Mouse (Mus musculus) yolk sac, embryonic 10.5 days (tissue): ENCODE results near the gene Rpa3.

Experiments
- DNase-seq: peaks from one replicate; pipeline ENCODE4 v3.0.0-alpha.2; 2017; ENCODE audit warnings: low spot score

The Rpa3 gene

DNA sequence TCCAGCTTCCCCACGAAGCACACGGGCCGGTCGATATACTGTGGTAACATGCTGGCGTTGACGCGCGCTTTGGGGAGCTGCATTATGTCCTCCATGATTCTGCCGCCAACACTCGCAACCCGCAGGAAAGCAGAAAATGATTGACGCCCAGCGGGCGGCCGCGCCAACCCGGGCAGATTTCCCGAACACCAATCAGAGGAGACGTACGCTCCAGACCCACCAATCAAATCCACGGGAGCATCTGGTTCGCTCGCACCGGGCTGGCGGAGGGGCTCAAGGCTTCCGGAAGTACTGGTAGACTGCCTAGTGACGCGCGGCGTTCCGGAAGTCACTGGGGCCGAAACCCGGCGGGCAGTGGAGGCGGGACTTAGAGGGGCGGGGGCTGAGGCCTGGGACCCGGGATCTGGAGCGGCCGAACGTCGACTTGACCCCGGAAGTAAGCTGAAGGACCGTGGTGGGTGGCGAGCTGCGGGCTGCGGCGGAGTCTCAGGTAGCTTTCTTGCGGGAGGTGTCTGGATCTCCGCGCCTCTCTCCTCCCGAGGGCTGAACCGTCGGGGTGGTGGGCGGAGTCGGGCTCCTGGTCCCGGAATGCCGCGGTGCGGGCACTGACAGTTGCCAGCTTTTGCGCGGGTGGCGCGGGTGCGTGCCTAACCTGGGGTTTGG lies at the start of gene Rpa3, which contains the start of the genes Umad1 and Gm45062:
TSS of gene Rpa3 (minus strand) at position 170 of the 663 bp plus-strand sequence.
TSS of gene Umad1 (plus strand) at position 285 of the 663 bp plus-strand sequence.
TSS of gene Gm45062 (plus strand) at position 447 of the 663 bp plus-strand sequence.
- DNase-seq, result peak; percentile 97

DNA sequence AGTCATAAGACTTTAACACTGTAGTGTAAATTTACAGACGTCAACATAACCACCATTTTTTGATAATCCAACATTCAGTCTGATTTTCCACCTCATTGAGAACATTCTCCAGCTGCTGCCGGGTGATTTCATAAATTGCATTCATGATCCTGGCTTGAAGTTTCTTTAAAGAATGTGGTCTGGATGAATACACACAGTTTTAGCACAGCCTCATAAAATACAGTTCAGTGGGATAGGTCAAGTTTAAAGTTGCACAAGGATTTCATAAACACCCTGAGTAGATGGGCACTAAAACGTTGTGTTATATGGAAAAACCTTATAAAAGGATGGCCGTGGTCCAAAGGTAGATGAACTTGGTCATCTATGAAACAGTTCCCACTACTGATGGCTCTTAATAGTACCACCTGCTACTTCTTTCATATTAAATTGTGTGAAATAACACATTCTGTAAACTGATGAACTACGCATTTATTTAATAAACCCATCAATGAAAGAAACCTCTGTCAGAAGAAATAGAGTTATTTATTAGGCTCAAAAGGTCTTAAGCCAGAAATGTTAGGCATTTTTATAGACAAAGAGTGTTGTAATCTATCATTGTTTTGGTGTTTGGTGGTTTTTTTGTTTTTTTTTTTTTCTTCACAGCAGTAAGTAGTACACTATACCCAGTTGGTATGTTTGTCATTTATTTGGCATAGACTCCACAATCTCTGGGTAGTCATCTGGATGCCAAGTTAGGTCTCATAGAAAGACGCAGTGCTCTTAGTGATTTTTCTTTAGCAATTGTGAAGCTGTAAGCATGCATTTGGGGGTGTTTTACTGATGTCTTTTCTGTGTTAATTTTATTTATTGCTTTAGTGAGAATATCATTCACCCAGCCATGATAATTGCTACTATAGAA lies 49.2 kb upstream of the Rpa3 start:
- DNase-seq, result no peak

DNA sequence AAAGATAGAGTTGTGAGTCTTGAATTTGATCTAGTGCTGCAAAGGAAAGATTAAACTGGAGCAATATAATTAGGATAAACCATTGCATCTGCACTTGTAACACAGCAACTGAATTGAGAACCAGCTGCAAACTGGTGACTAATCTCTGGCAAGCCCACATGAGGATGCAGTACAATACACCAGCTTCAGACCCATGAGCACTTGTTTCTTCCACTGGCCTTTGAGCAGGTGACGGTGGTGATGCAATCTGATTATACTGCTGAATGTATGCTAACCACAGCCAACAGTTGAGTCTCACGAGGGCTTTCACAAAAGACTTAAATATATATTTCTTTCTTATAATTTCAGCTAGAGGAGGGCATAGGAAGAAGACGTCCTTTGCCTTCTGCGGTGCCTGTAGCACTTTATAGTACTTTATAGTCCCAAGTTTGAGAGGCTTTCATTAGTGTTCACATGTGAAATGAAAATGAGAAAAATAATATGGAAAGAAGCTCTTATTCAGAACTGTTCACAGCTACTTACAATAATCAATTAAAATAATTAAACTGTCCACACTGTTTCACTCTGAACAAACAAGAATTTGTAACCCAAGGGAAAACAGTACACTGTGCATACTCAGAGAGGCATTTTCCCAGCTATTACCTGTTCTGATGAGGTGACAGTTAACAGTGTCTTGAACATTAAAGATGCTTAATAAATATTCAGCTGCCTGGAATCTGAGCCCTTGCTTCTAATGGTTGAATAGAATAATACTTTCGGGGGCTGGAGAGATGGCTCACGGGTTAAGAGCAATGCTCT lies 40.3 kb upstream of the Rpa3 start:
- no peak for DNase-seq

DNA sequence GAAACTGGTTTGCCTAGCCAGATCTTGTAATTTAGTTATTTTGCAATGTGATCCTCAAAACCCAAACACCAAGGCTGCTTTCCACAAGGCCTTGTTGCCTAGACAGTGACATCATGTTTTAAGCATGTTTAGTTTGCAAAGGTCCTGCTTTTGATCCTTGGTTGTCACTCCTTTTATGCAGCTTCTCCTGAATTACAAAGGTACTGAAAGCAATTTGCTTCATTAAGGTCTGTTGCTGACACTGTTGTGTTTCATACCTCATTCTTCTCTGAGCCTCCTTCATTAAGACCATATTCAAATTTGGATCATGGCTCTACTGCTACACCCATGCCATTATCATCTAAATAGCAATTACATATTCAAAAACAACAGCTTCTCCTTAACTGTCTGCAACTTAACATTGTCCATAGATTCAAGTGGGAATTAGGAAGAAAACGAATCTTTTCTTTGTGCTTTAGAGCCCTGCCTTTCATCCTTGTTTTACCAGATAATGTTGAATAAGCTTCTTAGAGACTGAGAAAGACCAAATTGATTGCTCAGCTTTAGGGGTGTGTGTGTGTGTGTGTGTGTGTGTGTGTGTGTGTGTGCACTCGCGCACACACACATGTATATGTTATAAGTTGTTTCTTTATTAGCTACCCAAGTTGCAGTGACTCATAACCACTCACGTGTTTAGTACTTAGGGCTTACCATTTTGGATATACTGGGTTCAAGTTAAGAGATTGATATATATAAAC lies 35.2 kb upstream of the Rpa3 start:
- no peak for DNase-seq

DNA sequence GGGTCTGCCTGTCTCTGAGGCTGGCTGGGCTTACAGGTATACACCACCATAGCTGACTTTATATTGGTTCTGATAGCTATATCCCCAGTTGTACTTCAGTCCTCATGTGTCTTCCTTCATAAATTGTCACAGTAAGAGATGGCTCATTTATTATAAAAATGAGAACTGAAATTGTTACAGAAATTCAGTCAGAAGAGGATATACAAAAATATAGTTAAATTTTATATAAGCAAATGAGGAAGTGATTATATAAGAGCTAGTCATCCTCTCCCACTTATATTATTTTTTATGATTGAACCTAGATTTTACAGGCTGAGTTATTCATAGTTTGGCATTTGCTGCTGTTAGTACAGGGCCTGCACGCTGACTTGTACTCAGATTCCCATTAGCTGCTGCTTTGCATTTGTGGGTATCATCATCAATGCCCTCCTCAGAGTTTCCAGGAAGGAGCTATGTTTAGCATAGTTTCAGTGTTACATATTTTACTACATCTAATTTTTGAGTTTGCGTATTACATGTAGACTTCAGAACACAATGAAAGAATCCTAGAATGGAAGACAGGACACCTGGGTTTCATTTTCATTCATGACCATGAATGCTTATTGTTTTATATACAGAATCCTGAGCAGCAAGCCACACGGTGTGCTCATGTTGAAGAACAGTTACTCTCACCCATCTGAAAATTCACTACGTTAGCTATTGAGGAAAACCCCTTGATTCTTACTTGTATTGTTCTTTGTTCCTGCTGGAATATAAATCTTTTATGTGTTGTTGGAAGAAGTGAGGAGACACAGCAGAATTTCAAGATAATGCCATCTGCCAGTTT lies 30.0 kb upstream of the Rpa3 start:
- no peak for DNase-seq

DNA sequence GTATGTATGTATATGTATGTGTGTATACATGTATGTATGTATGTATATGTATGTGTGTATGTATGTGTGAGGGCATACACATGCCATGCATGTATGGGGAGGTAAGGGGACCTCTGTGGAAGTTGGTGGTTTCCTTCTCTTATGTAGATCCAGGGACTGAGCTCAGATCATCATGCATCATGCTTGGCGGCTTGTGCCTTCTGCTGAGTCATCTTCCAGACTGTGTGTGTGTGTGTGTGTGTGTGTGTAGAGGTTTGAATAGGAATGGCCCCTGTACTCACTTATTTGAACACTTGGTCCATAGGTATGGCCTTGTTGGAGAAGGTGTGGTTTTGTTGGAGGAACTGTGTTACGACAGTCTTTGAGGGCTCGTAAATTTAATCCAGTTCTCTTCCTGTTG lies 27.2 kb upstream of the Rpa3 start:
- DNase-seq, result no peak

DNA sequence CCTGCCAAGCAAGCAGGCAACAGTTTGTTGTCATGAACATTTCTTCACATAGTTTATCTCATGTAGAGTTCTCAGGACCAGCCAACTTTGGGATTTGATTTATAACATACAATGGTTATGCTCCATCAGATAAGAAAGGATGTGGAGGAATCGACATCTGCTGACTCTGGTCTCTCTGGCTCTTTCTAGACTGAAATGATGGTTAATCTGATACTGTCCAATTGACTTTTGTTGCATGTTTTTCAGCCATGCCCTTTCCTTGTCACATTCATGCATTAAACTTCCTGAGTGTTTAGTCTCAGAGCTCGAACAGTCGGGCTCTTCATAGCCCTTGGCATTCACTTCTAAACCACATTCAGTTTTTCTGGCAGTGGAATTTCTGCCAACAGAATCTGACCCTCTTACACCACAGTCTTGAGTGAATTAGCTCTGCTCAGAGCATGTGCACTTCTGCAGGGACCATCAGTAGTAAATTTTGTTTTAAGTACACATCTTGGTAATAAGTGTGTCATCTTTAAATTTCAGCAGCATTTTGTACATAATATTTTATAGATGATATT lies 26.5 kb upstream of the Rpa3 start:
- no peak for DNase-seq

DNA sequence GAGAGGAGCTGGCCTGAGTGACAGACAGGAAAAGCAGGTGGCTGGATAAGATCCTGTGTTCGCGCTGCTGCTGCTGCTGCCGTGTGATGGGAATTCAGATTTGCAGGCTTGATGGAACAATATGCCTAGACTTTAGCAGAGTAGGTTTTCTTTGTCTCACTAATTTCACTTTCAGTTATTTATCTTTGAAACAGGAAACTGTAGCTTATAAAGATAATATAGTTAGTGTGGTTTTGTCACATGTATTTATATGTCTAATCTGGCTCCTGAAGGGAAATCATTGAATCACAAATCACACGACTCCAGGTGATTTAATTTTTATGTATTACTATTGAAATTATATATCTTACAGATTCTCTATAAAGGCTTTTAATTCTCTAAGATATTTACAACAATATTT lies 24.3 kb upstream of the Rpa3 start:
- DNase-seq, result no peak

DNA sequence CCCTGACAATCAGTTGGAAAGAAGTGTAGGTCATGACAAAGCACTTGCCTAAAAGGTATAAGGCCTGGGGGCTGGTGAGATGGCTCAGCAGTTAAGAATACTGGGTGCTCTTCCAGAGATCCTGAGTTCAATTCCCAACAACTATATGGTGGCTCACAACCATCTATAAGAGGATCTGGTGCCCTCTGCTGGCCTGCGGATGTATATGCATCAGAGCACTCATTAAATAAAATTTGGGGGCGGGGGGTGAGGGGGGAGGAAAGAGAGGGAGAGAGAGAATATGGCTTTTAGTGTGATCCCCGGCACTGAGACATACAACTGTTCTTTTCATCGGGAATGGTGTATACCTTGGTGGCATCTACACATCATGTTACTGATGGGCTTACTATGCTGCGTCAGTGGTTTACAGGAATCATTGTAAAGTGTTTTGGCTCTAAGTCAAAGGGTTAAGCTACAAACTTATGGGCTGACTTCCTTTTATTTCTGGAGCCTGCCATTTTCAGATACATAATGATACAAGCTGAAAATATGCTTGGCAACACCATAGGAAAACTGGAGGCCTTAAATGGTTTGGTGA lies 19.5 kb upstream of the Rpa3 start:
- DNase-seq, result no peak

DNA sequence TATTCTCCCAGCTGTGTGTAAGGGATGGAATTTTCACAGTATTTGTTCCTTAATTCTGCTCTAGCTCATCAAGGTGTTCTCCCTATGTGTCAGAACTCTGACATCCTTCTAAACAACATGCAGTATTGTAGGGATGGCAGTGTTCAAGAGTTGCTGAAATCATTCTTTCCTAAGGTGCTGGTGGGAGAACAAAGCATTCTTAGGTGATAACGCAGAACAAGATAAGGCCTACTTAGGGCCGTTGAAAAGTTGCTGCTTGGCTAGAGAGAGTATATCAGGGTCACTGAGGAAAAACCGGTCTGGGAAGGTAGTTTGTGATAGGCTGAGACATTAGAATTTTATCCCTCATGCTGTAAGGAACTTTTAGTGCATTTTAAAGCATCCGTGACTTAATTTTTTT lies 17.5 kb upstream of the Rpa3 start:
- DNase-seq, result no peak

DNA sequence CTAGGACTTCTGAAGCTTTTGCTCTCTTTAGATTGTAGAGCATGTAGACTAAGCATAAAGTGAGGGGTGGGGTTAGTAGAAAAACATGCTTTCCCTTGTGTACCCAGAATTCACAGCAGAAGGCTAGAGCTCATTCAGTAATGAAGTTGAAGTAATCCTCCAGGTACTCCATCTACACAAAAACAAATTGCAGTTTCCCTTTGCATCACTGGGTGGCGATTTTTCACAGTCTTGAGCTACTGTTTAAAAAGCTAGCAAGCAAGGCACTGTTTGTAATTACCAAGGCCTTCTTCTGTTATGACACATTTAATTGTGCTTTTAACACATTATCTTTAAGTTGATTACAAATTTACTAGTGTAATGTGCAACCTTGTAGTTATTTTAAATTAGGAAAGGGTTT lies 16.1 kb upstream of the Rpa3 start:
- DNase-seq, result no peak

DNA sequence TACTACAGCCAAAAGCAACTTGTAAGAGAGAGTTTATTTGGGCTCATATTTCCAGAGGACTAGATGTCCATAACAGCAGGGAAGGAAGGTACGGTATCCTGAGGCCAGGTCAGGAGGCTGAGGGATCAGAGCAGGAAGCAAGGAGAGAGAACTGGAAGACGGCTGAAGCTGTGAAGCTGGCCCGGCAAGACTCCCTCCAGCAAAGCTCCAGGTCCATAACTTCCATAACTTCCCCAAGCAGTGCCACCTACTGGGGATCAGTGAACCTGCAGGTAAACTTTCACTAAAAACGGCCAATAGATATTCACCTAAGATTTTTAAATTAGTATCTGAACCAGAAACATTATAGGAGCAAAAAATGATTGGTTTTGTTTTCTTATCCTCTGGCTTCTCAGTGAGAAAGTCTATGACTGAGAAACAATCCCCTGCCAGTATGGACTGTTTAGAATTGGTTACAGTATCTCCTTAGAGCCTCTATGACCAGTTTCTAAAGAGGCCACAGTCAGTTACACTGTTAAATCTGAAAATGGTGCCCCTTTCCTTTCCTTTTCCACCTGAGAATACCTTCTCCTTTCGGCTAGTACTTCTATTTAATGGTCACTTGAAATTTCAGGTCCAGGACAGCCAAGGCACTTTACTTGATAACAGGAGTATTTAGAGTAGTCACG lies 15.5 kb upstream of the Rpa3 start:
- DNase-seq, result peak; percentile 17

DNA sequence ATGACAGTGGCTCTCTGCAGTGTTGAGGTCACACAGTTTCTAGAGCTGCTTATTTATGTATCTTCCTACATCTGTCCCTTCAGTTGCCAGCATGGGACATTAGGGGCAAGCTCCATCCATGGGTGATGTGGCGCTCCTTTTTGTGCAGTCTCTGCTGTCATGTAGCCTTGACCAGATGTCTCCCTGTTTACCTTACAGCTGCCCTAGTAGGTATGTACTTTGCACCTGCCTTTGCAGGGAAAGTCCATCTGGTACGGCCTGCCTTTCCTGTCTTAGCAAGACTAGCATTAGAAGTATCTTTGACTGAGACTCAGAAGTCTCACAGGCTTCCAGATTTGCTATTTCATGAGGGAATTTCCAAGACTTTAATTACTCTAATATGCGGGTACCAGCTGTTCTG lies 12.1 kb upstream of the Rpa3 start:
- DNase-seq, result peak; percentile 45

DNA sequence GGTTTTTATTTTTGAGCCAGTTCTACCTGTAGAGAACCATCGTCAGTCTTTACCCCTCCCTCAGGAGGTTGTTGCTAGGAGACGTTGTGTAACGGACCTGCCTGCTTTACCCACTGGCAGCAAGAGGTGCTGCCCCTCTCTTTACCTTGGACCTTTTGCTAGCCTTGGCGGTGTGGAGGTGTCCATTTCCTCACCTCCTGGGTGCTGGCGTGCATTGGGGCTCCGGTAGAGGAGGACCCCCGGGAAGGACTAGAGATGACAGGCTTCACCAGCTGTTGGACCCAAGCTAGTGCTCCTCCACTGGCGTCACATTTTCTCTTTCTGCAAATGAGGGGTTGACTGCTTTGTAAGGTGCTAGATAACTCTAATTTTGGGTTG lies 683 bp upstream of the Rpa3 start:
- no peak for DNase-seq

DNA sequence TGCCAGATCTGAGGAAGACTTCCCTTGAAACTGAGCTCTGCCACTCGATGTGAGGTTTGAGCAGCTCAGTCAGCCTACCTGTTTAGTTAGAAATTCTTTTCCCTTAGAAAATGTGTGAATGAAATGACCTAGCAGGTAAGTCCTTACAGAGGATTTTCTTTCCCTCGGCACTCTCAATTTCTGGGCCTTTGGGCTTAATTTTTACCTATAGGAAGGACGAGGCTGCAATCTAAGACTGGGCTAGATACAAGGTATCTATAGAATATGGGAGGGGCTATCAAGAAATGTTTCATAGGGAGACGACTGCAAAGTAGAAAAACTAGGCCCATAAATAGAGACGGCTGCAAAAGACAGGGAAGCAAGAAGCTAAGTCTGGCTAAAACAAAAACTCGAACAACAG lies 657 bp downstream of the Rpa3 start:
- no peak for DNase-seq

DNA sequence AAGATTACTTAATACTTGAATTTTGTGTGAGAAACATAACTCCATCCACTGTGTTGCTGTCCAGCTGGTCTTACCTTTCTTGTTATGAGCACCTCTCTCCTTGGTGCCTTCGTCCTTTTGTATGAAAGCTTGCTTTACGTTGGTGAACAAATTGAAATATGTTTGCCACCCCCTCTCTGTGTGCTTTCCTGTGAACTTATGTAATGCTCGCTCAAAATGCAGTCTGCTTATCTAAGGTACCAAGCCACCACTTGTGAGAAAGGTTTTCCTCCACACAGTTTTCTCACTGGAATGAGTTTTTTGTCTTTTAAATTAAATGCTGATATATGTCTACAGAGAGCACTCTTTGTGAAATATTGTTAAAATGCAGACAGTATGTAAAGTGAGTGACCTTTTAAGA lies 30.4 kb downstream of the Rpa3 start:
- DNase-seq, result no peak

DNA sequence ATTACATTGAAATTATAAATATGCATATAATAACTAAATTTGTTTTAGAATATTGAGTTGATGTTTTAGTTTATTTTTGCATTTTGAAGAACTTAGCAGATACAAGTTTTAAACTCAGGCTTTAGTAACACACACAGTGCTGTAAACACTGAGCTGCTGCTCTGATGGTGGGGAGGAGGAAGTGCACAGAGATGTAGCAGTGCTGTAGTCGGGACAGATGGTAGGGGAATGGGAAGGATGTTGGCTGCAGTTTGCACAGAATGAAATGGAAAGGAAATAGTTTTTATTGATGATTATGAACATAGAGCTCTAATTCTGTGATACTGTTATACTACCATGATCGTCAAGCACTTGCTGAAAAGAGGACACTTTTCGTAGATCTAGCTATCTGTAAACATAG lies 31.9 kb downstream of the Rpa3 start:
- no peak for DNase-seq

DNA sequence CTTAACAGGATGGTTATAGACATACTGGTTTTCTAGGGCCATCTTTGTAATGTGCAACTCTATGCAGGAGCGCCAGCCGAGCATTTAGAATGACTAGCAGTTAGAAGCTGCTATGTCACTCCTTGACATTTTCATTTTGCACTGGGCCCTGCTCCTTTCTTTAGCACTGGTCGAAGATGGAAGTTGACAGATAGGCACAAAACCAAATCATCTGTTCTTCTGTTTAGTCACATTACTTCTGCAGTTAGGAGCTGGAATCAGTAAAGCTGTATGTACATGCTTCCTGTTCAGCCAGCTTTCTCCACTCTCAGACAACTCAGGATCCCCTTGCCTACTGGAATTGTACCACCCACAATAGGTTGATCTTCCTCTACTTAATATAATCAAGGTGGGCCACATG lies 48.3 kb downstream of the Rpa3 start:
- no peak for DNase-seq

DNA sequence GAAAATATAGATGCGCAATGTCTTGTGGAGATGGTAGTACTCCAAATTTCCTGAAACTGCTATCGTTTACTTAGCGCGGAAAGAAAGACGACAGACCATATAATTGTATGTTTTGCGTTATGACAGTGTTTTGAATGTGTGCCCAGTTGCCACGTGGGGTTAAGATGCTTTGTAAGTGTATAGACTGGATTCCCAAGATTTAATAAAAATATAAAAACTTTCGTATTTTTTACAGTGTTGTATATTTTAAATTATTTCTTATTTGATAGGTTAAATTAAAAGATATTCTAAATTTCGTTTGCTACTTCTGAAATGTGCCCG lies 49.1 kb downstream of the Rpa3 start:
- DNase-seq, result no peak
